Mouse (Mus musculus) cerebellum, adult 2 months (tissue): ENCODE results near the gene Fcho1. TPM values are rescaled to one million over a fixed set of nuclear protein-coding genes. Genes with fewer than 3 reads are reported as not detected.
A peak's percentile ranks its signal among the peaks of the same experiment; 100 is the strongest.
"Not testable (repeated sequence)": the region's sequence is repeated elsewhere in the genome, so short reads cannot be mapped to it uniquely, and the experiment has no call there.

Experiments
- DNase-seq, 2 experiments: peaks; one replicate each; pipeline ENCODE4 v3.0.0; 2021
- H3K27ac ChIP-seq: fragments of 200-500 bp; 2 replicates; pipeline ENCODE4 v1.5.1; 2012; ENCODE audit warnings: low read length, control low read depth, inconsistent platforms; ENCODE audit not compliant: insufficient read depth
- H3K27me3 ChIP-seq: fragments of 200-500 bp; 2 replicates; pipeline ENCODE4 v1.6.1; 2012; ENCODE audit warnings: inconsistent platforms, mild to moderate bottlenecking, low read length, moderate library complexity; ENCODE audit not compliant: control insufficient read depth, insufficient read depth
- H3K4me1 ChIP-seq: fragments of 200-500 bp; 2 replicates; pipeline ENCODE4 v1.6.1; 2011; ENCODE audit warnings: low read length; ENCODE audit not compliant: control insufficient read depth, insufficient read depth
- H3K4me3 ChIP-seq: fragments of 200-500 bp; replicated peaks from 2 replicates; pipeline ENCODE3; 2011; ENCODE audit warnings: mild to moderate bottlenecking, low read depth, low read length, control low read depth; ENCODE audit not compliant: insufficient read depth
- CTCF ChIP-seq: fragments of 200-500 bp; IDR thresholded peaks from 2 replicates; pipeline ENCODE4 v1.5.1; 2011; ENCODE audit warnings: low read depth, mild to moderate bottlenecking, control low read depth, low read length, moderate library complexity, borderline replicate concordance; ENCODE audit not compliant: insufficient read depth
- POLR2A ChIP-seq: fragments of 200-500 bp; IDR thresholded peaks from 2 replicates; pipeline ENCODE4 v1.6.1; 2011; ENCODE audit warnings: low read length, control low read depth, borderline replicate concordance; ENCODE audit not compliant: insufficient read depth
- WGBS: fragments of 180-500 bp; shearing (Covaris S2); methylation state at CpG from one replicate; pipeline ENCODE4 v1.1.7; 2018; 5-methylcytosine and 5-hydroxymethylcytosine counted together
- polyA plus RNA-seq: library from polyadenylated mRNA; depleted of rRNA; stranded (reverse); fragments of >200 nt; gene quantifications from 2 replicates; pipeline ENCODE4 v1.2.3, GENCODE M21; 2012; rRNA removed

Gene Fcho1
- 108 and 115 TPM in 2 replicates for polyA plus RNA-seq

DNA sequence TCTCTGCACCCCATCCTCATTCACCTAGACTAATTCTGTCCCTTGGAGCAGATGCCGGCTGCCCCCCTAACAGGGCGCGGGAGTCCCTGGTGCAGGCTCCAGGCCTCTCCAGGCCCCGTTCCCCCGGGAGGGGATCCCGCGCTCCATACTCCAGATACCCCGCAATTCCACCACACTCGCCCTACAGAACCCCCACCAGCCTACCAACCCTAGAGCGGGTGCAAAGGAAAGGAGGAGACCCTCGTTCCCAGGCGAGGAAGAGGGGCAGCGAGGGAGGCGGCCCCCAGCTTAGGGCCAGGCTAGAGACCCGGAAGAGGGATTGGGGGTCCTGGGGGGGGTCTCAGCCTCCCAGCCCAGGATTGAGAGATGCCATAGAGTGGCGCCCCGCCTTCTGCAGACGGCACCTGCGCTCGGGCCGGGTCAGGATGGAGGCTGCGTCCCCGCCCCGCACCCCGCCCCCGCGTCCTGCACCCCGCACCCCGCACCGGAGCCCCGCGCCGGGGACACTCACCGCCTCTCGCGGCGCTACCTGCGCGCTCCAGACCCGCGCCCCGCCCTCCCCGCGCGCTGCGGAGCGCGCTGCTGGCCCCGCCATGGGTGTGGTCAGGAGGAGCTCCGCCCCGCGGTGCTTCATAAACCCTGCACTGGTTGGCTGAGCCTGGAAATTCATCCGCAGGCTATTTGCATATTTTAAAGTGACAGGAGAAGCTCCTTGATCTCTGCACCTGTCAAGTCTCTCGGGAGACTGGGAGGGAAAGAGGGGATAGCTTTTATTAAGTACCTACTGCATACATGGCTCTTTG is at the start of gene Fcho1:
Gene Fcho1 (minus strand): TSS at position 595 of the 803 bp plus-strand sequence.
- peak within 1 kb of the TSS; percentile 42; the same call in 1 of the 2 replicates for H3K27ac ChIP-seq
- H3K27me3 ChIP-seq, result no peaks in the 10 kb centered on the region
- DNase-seq, result peak; percentile 88 to 92
- peak within 1 kb of the TSS; percentile 87 for H3K4me3 ChIP-seq
- H3K4me1 ChIP-seq, result peaks cover 11% of the 10 kb centered on the region
- TF ChIP-seq POLR2A (peak; percentile 43; the same call in 1 of the 2 replicates), CTCF (no peak)
- under 1% methylated on average over 51 of the region's 54 CpGs for WGBS

DNA sequence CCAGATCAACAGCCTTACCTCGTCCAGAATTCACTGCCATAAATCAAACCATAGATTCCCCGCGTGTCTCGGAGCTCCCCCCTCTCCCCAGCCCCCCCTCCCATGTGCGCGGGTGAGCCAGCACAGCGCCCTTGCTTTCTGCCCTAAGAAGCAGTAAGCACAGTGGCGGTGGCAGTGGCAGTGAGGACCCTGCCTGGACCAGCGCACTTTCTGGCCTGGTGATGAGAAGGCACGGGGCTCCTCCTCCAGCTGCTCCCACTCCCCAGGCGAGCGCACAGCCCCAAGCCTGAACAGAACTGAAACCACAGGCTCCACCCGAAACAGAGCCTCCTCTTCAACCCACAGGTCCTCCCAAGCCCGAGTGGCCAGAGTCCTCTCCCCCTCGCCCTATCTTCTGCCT is 45.8 kb upstream of the Fcho1 start:
- no peak overlapping the region for H3K4me3 ChIP-seq
- no peaks in the 10 kb centered on the region for H3K4me1 ChIP-seq
- H3K27me3 ChIP-seq, result no peaks in the 10 kb centered on the region
- TF ChIP-seq CTCF, result no peak
- no peak for TF ChIP-seq POLR2A
- DNase-seq, result no peak
- no peak overlapping the region for H3K27ac ChIP-seq
- 94% methylated on average over 15 of the region's 15 CpGs for WGBS

DNA sequence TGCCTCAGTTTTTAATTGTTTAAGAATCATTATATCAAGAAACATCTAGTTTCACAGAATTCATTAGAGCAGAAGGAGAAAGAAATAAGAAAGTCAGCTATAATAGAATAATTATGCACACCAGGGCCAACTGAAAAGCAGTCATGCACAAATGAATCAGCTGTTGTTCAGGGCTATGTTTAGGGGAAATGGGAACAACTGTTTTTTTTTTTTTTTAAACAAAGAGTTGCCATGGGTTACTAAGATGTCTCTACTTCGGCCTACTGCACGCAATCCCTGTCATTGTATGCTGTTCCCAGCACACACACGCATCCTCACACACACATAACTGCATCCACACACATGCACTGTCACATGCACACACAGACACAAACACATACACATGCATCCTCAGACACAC is 33.3 kb upstream of the Fcho1 start:
- Histone ChIP-seq H3K4me1 (no peaks in the 10 kb centered on the region), H3K27ac (no peak overlapping the region), H3K27me3 (no peaks in the 10 kb centered on the region), H3K4me3 (no peak overlapping the region)
- WGBS, result 38% methylated on average over 3 of the region's 3 CpGs
- DNase-seq, result no peak
- TF ChIP-seq POLR2A (no peak), CTCF (no peak)

DNA sequence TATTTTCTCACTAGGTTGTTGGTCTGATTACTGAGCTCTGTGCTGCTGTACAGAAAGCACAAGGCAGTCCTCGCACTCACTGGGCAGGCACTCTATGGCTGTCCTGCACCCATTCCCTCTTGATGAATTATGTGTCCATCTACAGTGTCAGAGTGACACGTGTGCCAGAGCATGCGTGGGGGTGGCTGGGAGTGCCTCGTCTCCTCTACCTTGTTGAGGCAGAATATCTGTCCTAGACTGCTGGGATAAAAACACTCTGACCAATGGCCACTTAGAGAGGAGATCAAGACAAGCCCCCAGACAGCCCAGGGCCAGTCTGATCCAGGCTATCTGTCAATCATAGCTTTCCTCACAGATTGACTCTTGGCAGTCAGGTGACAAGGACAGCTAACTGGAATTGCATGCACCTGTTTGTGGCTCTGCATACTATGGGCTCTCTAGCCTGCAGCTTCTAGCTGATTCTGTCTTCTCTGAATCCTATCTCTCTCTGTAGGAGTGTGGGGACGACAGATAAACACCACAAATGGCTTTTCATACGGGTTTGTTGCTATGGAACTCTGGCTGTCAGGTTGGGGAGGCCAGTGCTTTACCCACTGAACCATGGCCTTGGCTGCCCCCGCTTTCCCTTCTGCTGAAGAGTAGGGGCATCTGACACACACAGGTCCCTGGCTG is 27.5 kb upstream of the Fcho1 start:
- WGBS, result 61% methylated on average over 7 of the region's 7 CpGs
- H3K4me1 ChIP-seq, DNase-seq, H3K27me3 ChIP-seq, H3K27ac ChIP-seq, H3K4me3 ChIP-seq: not testable (repeated sequence)

DNA sequence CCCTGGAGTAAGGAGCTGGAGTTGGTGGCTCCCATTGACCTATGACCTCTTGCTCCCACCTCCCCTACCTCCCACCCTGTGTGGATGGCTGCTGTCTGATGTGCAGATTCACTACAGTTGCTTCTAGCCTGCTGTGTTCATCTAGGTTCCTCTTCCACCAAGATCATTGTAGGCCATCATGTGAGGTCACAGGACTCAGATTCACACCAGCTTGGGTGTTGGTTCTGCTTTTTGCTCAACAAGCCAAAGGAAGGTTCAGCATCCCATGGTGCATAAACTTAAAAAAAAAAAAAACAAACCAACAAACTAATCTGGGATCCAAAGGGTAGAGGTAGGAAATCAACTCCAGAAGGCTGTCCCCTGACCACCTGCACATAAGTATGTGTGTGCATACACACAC is 26.7 kb upstream of the Fcho1 start:
- H3K27me3 ChIP-seq, DNase-seq, H3K4me1 ChIP-seq, H3K4me3 ChIP-seq, H3K27ac ChIP-seq: not testable (repeated sequence)

DNA sequence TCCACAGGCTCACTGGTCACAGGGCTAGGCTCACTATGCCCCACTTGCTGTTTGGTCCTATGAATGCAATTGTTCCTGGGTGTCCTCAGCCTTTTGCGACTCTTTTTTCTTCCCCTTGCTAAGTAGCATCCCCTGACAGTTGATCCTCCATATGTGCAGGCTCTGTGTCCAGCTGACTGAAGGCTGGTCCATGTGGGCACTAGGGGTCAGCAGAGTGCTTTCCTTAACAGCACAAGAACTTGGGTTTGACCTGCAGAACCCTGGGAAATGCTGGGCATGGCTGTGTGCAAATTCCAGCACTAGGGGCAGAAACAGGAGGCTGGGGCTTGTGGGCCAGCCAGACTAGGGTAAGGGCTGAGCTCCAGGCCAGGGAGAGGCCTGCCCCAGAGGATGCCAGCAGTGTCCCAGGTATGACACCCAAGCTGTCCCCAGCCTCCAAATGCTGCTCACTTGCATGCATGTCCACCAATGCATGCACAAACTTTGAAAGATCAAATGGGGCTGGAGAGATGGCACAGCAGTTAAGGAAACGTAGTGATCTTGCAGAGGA is 25.9 kb upstream of the Fcho1 start:
- peak; percentile 34; the same call in 1 of the 2 replicates for TF ChIP-seq CTCF
- 37% methylated on average over 2 of the region's 2 CpGs for WGBS
- DNase-seq, result peak in 1 of 2 experiments; percentile 20

DNA sequence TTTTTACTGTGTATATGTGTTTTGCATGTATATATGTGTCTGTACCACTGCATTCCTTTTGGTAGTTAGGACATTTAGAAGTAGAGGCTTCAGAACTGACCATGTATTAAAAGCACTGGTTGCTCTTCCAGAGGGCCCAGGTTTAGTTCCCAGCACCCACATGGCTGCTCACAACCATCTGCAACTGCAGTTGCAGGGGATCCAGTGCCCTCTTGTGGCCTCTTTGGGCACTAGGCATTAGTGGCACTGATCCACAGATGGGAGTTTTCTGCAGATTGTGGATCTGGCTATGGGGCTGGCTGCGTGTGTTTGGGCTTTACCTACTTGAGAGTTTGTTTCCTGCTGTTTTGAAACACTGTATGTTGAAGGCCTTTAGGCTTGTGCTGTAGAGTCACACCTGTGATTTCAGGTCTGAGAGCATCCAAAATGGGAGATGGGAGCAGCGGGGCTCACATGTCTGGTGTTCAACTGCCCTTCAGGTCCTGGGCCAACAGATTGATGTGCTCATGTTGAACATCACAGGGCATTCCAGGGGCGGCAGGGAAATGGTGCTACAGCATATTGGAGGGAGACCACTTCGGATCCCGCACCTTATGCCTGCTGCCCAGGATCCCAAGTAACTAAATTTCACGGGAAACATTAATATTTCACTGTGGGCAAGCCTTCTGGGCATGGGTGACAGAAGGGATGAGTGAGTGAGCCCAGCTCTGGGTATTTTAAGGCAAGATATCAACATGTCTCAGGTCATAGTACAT is 24.0 kb upstream of the Fcho1 start:
- H3K4me3 ChIP-seq, H3K4me1 ChIP-seq, H3K27me3 ChIP-seq, DNase-seq, H3K27ac ChIP-seq: not testable (repeated sequence)
- 80% methylated on average over 6 of the region's 6 CpGs for WGBS

More for the DNA sequence above, 25.9 kb upstream of the Fcho1 start:
- not testable (repeated sequence) for H3K4me3 ChIP-seq, H3K4me1 ChIP-seq, H3K27ac ChIP-seq, H3K27me3 ChIP-seq

DNA sequence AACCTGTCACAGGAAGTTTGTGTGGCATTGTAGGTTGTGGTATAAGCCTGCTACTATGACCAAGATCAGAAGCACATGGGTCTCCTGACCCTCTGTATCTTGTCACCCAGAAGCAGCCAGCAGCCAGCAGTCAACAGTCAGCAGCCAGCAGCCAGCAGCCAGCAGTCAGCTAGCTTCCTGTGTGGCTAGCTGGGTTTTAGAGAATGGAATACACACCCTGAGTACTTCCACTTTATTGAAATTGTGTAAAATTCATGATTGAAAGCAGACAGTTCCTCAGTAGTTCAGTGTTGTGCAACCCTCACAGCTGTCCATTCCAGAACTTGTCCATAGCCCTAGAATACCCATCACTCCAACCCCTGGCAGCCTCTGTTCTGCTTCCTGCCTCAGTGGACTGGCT is 21.6 kb upstream of the Fcho1 start:
- not testable (repeated sequence) for H3K27me3 ChIP-seq, DNase-seq, H3K4me1 ChIP-seq

More for the DNA sequence above, 21.6 kb upstream of the Fcho1 start:
- not testable (repeated sequence) for H3K27ac ChIP-seq, H3K4me3 ChIP-seq
